Mouse (Mus musculus) forebrain, postnatal 0 days (tissue): Measurements from ENCODE around the gene Hoxc11. TPM values are rescaled to one million over a fixed set of nuclear protein-coding genes. Genes with fewer than 3 reads are reported as not detected.

Experiments used
- ATAC-seq: fragments of 200-750 bp; cut with Nextera tagmentation; 2 replicates; pipeline ENCODE4 v1.8.0; 2017; ENCODE audit warnings: mild to moderate bottlenecking, moderate library complexity
- DNase-seq: peaks from one replicate; pipeline ENCODE4 v3.0.0-alpha.2; 2015
- H3K27ac ChIP-seq: fragments of 300-500 bp; sonication (generic); 2 replicates; pipeline ENCODE4 v1.5.1; 2014; ENCODE audit warnings: low read depth, mild to moderate bottlenecking, antibody characterized with exemption, low read length, moderate library complexity, mixed read lengths
- H3K27me3 ChIP-seq: fragments of 300-500 bp; sonication (generic); 2 replicates; pipeline ENCODE4 v1.6.1; 2014; ENCODE audit warnings: mild to moderate bottlenecking, low read length, mixed read lengths; ENCODE audit not compliant: insufficient read depth
- H3K36me3 ChIP-seq: fragments of 300-500 bp; sonication (generic); 2 replicates; pipeline ENCODE4 v1.6.1; 2014; ENCODE audit warnings: mild to moderate bottlenecking, moderate library complexity; ENCODE audit not compliant: insufficient read depth
- H3K4me1 ChIP-seq: fragments of 300-500 bp; sonication (generic); 2 replicates; pipeline ENCODE4 v1.6.1; 2014; ENCODE audit warnings: antibody characterized with exemption; ENCODE audit not compliant: insufficient read depth
- H3K4me2 ChIP-seq: fragments of 300-500 bp; sonication (generic); 2 replicates; pipeline ENCODE4 v1.6.1; 2014; ENCODE audit warnings: low read depth, mild to moderate bottlenecking, moderate library complexity
- H3K4me3 ChIP-seq: fragments of 300-500 bp; sonication (generic); 2 replicates; pipeline ENCODE4 v1.5.1; 2014; ENCODE audit warnings: low read depth, low read length, mixed read lengths
- H3K9ac ChIP-seq: fragments of 300-500 bp; sonication (generic); 2 replicates; pipeline ENCODE4 v1.6.1; 2014; ENCODE audit warnings: mild to moderate bottlenecking
- H3K9me3 ChIP-seq: fragments of 300-500 bp; sonication (generic); 2 replicates; pipeline ENCODE4 v1.6.1; 2016; ENCODE audit warnings: low read length
- CTCF ChIP-seq: sonication (generic); IDR thresholded peaks from 2 replicates; pipeline ENCODE4 v1.5.1; 2016; ENCODE audit warnings: antibody characterized with exemption, control low read depth, low read depth
- WGBS: fragments of 180-500 bp; shearing (Covaris S2); extraction: QIAGEN DNeasy Blood & Tissue Kit; methylation state at CpG from one replicate; pipeline ENCODE4 v1.1.7; 2014; 5-methylcytosine and 5-hydroxymethylcytosine counted together
- polyA plus RNA-seq: library from polyadenylated mRNA; unstranded; fragments of >200 nt; fragmentation: Nextera tagmentation; extraction: Ambion mirVana; gene quantifications from 2 replicates; pipeline ENCODE4 v1.2.1, GENCODE M21; 2015
- total RNA-seq: library from RNA; depleted of rRNA; stranded (reverse); fragments of >200 nt; gene quantifications from 2 replicates; pipeline ENCODE4 v1.2.3, GENCODE M21; 2014; rRNA removed

Gene Hoxc11
- total RNA-seq (not detected in 2 replicates), polyA plus RNA-seq (not detected in 2 replicates)

DNA sequence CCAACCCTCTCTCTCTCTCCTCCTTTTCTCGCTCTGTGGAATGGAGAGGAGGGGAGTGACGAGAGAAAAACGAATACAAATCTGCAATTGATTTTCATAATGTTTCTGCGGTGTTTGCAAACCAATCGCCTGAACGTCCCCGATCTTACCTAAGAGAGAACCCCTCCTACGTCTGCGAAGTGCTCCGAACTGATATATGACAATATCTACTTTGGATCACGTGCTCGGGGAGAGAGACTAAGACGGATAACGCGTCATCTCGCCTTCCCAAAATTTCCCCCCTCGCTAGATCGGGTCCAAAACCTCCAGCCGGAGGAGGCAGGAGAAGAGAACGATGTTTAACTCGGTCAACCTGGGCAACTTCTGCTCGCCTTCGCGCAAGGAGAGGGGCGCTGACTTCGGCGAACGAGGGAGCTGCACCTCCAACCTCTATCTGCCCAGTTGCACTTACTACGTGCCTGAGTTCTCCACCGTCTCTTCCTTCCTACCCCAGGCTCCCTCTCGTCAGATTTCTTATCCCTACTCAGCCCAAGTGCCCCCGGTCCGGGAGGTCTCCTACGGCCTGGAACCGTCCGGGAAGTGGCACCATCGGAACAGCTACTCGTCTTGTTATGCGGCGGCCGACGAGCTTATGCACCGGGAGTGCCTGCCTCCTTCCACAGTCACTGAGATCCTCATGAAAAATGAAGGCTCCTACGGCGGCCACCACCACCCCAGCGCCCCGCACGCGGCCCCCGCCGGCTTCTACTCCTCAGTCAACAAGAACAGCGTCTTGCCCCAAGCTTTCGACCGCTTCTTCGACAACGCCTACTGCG lies at the start of gene Hoxc11:
Gene Hoxc11, plus strand, starts transcription at position 236 of the 815 bp plus-strand sequence.
- no peak for TF ChIP-seq CTCF
- no peaks in the 10 kb centered on the region for H3K4me1 ChIP-seq
- DNase-seq (no peak), ATAC-seq (no peak)
- no peak within 1 kb of the TSS for H3K4me3 ChIP-seq
- peaks cover 95% of the 10 kb centered on the region for H3K27me3 ChIP-seq
- no peak within 1 kb of the TSS for H3K4me2 ChIP-seq
- no peak within 1 kb of the TSS for H3K27ac ChIP-seq
- H3K36me3 ChIP-seq = no peaks in the 10 kb centered on the region
- no peaks in the 10 kb centered on the region for H3K9me3 ChIP-seq
- H3K9ac ChIP-seq = no peak within 1 kb of the TSS
- WGBS = under 1% methylated on average over 56 of the region's 57 CpGs

GRCm38 (mm10) chr15:102904946-102905345 lies 49.3 kb upstream of the Hoxc11 start:
- peaks cover 79% of the 10 kb centered on the region for H3K27me3 ChIP-seq
- no peak for TF ChIP-seq CTCF
- WGBS = 68% methylated on average over 1 of the region's 1 CpGs
- no peak overlapping the region for H3K4me3 ChIP-seq
- ATAC-seq (no peak), DNase-seq (no peak)
- no peaks in the 10 kb centered on the region for H3K4me1 ChIP-seq
- no peaks in the 10 kb centered on the region for H3K9me3 ChIP-seq
- no peaks in the 10 kb centered on the region for H3K36me3 ChIP-seq
- no peak overlapping the region for H3K9ac ChIP-seq
- H3K4me2 ChIP-seq = no peak overlapping the region
- H3K27ac ChIP-seq = no peak overlapping the region

GRCm38 (mm10) chr15:102909536-102909935 lies 44.7 kb upstream of the Hoxc11 start:
- Histone ChIP-seq H3K9me3 (no peaks in the 10 kb centered on the region), H3K27ac (no peak overlapping the region), H3K36me3 (no peaks in the 10 kb centered on the region), H3K9ac (no peak overlapping the region), H3K4me3 (no peak overlapping the region), H3K27me3 (peaks cover 93% of the 10 kb centered on the region), H3K4me2 (no peak overlapping the region), H3K4me1 (no peaks in the 10 kb centered on the region)
- TF ChIP-seq CTCF = no peak
- ATAC-seq (no peak), DNase-seq (no peak)
- 1% methylated on average over 4 of the region's 4 CpGs for WGBS

DNA sequence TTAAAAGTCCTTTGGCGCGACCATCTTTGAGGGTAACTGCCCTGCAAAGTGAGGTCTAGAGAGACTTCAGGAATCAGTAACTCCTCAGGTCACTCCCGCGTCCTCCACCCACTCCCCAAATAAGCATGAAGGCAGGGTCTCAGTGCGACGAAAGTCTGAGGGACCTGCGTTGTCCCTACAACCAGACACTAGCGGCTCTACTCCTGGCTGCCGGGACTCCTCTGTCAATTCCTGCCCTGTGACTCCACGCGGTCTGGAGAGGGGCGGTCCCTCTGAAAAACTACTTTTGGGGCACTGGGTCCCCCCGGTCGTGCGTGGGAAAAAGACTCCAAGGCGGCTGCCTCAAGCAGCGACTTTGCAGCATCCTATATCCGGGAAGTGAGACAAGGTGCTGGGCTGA lies 44.2 kb upstream of the Hoxc11 start:
- ATAC-seq (no peak), DNase-seq (no peak)
- Histone ChIP-seq H3K4me2 (no peak overlapping the region), H3K9ac (no peak overlapping the region), H3K4me1 (no peaks in the 10 kb centered on the region), H3K36me3 (no peaks in the 10 kb centered on the region), H3K4me3 (no peak overlapping the region), H3K27me3 (peaks cover 93% of the 10 kb centered on the region), H3K27ac (no peak overlapping the region), H3K9me3 (no peaks in the 10 kb centered on the region)
- WGBS = 3% methylated on average over 18 of the region's 18 CpGs
- no peak for TF ChIP-seq CTCF

DNA sequence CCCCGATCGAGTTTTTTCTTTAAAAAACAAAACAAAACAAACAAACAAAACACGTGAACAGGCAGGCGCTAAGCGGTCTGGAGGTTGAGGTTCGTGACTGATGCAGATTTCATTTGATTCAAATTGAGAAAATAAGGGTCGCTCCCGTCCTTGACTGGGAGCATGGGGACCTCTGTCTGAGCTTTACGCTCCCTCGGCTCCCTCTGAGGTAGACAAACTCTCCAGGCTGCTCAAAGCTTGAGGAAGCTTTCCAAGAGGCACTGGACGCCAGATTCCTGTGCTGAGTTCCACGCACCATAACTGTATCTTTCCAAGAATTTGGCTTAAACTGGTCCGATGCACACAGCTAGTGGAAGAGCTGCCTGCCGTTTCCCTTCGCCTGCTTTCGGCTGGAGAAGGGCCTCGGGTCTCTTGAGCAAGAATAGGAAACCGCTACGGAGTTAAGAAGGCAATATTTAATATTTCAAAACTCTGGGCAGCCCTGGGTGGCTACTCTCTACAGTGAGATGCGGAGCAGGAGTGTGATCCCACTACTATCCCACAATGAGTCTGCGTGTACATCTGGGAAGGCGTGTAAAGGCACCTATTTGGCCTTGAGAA lies 43.6 kb upstream of the Hoxc11 start:
- Histone ChIP-seq H3K27ac (no peak overlapping the region), H3K36me3 (no peaks in the 10 kb centered on the region), H3K4me1 (no peaks in the 10 kb centered on the region), H3K4me3 (no peak overlapping the region), H3K27me3 (peaks cover 91% of the 10 kb centered on the region), H3K9ac (no peak overlapping the region), H3K9me3 (no peaks in the 10 kb centered on the region), H3K4me2 (no peak overlapping the region)
- ATAC-seq = no peak
- no peak for DNase-seq
- no peak for TF ChIP-seq CTCF
- 2% methylated on average over 22 of the region's 22 CpGs for WGBS

DNA sequence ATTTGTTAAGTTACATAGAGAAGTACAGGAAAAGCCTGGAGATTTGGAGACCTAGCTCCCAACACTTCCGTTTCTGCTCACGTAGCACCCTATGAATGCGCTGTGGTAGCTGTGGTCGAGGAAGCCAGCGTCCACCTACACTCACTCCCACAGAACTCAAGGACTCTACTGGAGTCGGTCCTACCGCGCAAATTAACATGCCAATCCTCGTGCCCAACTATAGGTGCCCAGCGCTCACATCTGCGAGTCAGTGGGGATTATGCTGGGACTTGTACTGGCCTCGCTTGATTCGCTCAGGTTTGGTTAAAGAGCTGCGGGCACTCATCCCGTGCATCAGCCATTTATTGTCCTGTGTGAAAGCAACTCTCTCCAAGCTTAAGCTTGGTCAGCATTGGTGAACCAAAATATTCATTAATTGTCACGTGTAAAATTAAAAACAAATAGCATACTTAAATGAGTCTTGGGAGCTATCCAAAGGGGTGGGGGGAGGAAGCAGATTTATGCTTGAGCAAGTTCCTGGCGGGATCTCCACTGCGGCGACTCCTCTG lies 41.1 kb upstream of the Hoxc11 start:
- under 1% methylated on average over 19 of the region's 19 CpGs for WGBS
- Histone ChIP-seq H3K4me1 (no peaks in the 10 kb centered on the region), H3K27me3 (peaks cover 93% of the 10 kb centered on the region), H3K4me2 (no peak overlapping the region), H3K27ac (no peak overlapping the region), H3K9ac (no peak overlapping the region), H3K4me3 (no peak overlapping the region), H3K9me3 (no peaks in the 10 kb centered on the region), H3K36me3 (no peaks in the 10 kb centered on the region)
- ATAC-seq = no peak
- TF ChIP-seq CTCF = no peak
- no peak for DNase-seq
